Mouse (Mus musculus) monocyte, adult 2 months (primary cell): ENCODE data around the gene Capn6.

Experiments
- DNase-seq, 2 experiments: peaks; one replicate each; pipeline ENCODE4 v3.0.0; 2022; ENCODE audit warnings: low spot score in 2 of 2, low read depth in 1 of 2

Gene Capn6

DNA sequence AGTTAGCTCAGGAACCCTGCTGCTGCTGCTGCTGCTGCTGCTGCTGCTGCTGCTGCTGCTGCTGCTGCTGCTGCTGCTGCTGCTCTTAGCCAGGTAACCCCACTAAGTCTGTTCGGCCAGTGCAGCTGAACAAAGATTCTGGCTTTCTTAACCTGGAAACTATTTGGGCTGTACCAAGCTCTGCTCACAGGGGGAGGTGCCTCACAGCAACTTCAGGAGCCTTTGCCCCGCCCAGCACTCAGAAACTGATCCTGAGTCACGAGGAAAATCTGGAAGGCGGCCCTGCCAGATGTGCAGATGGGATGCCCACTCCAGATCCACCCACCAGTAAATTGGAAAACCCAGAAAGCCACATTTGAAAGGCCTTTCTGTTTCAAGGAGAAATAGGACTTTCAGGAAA lies at the start of gene Capn6:
Gene Capn6 (minus strand): TSS at position 203 of the 400 bp plus-strand sequence.
- no peak for DNase-seq

- DNase-seq = no peak
These were observed 40.0 kb upstream of the Capn6 start for GRCm38 (mm10) chrX:143867129-143867664.

- DNase-seq = no peak
These were observed 24.1 kb upstream of the Capn6 start for GRCm38 (mm10) chrX:143851351-143851750.

- DNase-seq = no peak
These were observed 22.8 kb upstream of the Capn6 start for GRCm38 (mm10) chrX:143849969-143850368.

- no peak for DNase-seq
These were observed 19.4 kb upstream of the Capn6 start for GRCm38 (mm10) chrX:143846637-143847036.

DNA sequence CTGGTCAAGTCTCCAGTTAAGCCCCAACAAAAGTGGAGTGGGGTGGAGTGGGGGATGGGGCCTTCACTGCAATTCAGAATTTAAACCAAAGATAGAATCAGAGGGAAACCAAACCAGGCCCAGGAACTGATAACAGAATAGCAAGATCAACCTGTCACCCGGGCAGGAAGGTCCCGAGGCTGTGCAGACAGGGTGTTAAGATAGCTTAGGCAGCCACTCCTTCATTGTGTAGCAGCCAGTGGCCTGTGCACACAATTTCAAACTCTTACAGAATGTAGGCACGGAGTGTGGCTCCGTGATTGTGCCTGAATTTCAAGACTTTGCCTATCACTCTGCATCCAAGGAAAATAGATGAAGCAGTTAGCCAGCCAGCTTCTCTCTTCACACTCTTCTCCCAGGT lies 693 bp downstream of the Capn6 start:
- DNase-seq = no peak

- no peak for DNase-seq
These were observed 8.3 kb downstream of the Capn6 start for GRCm38 (mm10) chrX:143818961-143819360.

- DNase-seq = no peak
These were observed 11.3 kb downstream of the Capn6 start for GRCm38 (mm10) chrX:143815948-143816347.

DNA sequence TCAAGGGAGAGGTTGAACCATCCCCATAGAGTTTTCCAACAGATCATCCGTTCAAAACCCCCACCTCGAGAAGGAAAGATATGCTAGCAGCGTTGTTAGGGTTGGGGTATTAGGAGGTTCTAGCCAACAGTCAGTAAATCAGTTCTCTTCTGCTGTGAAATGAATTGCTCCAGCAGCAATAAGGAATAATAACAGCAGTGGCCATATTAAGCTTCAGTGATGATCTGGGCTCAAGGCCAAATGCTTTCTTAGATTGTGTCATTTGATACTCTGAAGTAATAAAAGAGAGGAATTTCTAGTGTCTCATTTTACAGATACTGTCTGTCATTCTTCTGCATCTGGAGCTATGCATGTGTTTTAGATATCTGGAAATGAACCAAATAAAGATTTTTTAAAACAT lies 64.7 kb downstream of the Capn6 start:
- no peak for DNase-seq
